ENCODE assay signal across 20 mouse cellular contexts in the genomic region with DNA sequence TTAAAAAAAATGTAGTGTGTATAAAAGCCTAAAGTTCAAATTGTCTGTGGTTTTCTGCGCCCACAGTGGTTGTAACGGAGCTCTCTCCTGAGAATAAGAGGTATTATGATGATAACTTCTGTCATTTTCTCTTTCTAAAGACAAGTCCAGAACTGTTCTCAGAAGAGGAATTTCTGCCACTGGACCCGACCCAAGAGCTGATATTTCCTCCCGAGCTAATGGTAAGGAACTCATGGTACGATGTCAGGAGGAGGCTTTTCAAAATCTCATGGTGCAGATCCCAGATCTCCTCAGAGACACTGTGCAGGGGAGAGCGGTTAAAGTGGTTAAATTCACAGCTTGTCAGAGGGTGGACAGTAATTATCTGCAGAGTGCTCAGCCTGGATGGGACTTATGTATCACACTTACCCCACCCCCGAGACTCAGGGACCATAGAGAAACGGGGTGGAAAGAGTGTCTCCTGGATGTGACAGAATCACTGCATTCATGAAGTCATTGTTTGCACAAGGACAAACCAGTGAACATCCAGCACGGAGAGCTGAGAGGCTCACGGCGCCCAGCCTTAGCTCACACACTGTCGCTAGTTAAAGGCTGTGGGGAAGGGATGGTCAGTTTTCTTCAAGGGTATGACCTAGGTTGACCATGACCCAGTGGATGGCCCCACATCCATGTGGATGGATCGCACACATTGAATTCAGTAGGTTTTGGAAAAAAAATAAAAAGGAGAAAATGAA. TPM values are rescaled to one million over a fixed set of nuclear protein-coding genes. Genes with fewer than 3 reads are reported as not detected.
DNase-seq lines count a peak whose midpoint lies in the region; ATAC-seq lines count a peak whose summit lies in the region.
"Had no signal": no experiment of that assay in that cellular context is flagged by ENCODE, and none has a peak within 500 bp of the region (broad histone marks: within the 10 kb centered on the region; RNA-seq: fewer than 3 reads in every experiment).

No protein-coding gene starts in this region.

- no peaks in the 10 kb centered on the region for H3K4me1 ChIP-seq in heart, embryonic 14.5 days (ENCODE audit: control insufficient read depth in 2 of 2, insufficient read depth in 2 of 2, low read length in 2 of 2)
- H3K4me1 ChIP-seq in kidney, embryonic 14.5 days (ENCODE audit: control insufficient read depth, insufficient read depth, low read length) = 0 out of 2 replicates have a peak, but pooled peaks cover 4% of the 10 kb centered on the region
- H3K4me1 ChIP-seq in midbrain, embryonic 16.5 days (ENCODE audit: control insufficient read depth, insufficient read depth, low read length) = no peaks in the 10 kb centered on the region; the same call in 1 of the 2 replicates
- no peaks in the 10 kb centered on the region for H3K4me1 ChIP-seq in midbrain, embryonic 14.5 days (ENCODE audit: control insufficient read depth, insufficient read depth, low read length)
- H3K4me1 ChIP-seq: limb, embryonic 13.5 days; neural tube, embryonic 12.5 days had no signal

- H3K9ac ChIP-seq in heart, embryonic 14.5 days (ENCODE audit: low read length) = no peak overlapping the region
- no peak overlapping the region for H3K9ac ChIP-seq in kidney, embryonic 14.5 days (ENCODE audit: low read depth, low read length)
- H3K9ac ChIP-seq in midbrain, embryonic 16.5 days (ENCODE audit: low read depth, low read length) = no peak overlapping the region
- H3K9ac ChIP-seq in midbrain, embryonic 14.5 days (replicated peaks; ENCODE audit: low read length) = no peak overlapping the region
- H3K9ac ChIP-seq: limb, embryonic 13.5 days; neural tube, embryonic 12.5 days had no signal

- WGBS in heart, embryonic 14.5 days = 72% methylated on average over 13 of the region's 13 CpGs
- 74% methylated on average over 13 of the region's 13 CpGs for whole genome bisulfite sequencing in kidney, embryonic 14.5 days
- 80% methylated on average over 13 of the region's 13 CpGs for WGBS in midbrain, embryonic 16.5 days
- 77% methylated on average over 13 of the region's 13 CpGs for WGBS in midbrain, embryonic 14.5 days

- 0 out of 4 replicates have a peak overlapping the region, but pooled peaks of 1 of the 2 experiments have one; percentile 51 for H3K27ac ChIP-seq in heart, embryonic 14.5 days (replicated peaks in 1 of 2; ENCODE audit: control insufficient read depth in 1 of 2, insufficient read depth in 1 of 2, low read depth in 2 of 2, low read length in 2 of 2)
- H3K27ac ChIP-seq in kidney, embryonic 14.5 days (ENCODE audit: low read depth, low read length) = no peak overlapping the region
- no peak overlapping the region for H3K27ac ChIP-seq in midbrain, embryonic 16.5 days (ENCODE audit: low read length)
- no peak overlapping the region for H3K27ac ChIP-seq in midbrain, embryonic 14.5 days (replicated peaks; ENCODE audit: low read depth, low read length)
- H3K27ac ChIP-seq: limb, embryonic 13.5 days; neural tube, embryonic 12.5 days had no signal

- no peaks in the 10 kb centered on the region for H3K9me3 ChIP-seq in heart, embryonic 14.5 days (ENCODE audit: control insufficient read depth, low read length)
- H3K9me3 ChIP-seq in kidney, embryonic 14.5 days (ENCODE audit: control insufficient read depth, low read length) = no peaks in the 10 kb centered on the region
- no peaks in the 10 kb centered on the region for H3K9me3 ChIP-seq in midbrain, embryonic 16.5 days (replicated peaks; ENCODE audit: control insufficient read depth, low read length, poor library complexity, severe bottlenecking)
- no peaks in the 10 kb centered on the region for H3K9me3 ChIP-seq in midbrain, embryonic 14.5 days (ENCODE audit: control insufficient read depth, low read length)
- H3K9me3 ChIP-seq: limb, embryonic 13.5 days; neural tube, embryonic 12.5 days had no signal

- no peak for DNase-seq in heart, postnatal 14 days
- no peak for DNase-seq in kidney, postnatal 36 days
- no peak for DNase-seq in midbrain, embryonic 14.5 days
- no peak for DNase-seq in gastrocnemius, adult 8-10 months (ENCODE audit: low spot score in 2 of 2)
- DNase-seq: adrenal gland, postnatal 25 days; cerebellum, adult 9-11 months; embryo, embryonic 11 days; kidney, adult 18-20 months; kidney, postnatal 4 days; lung, adult 2 months; right cerebral cortex, postnatal 14 days; thymus, postnatal 14 days had no signal

- no peaks in the 10 kb centered on the region for H3K27me3 ChIP-seq in heart, embryonic 14.5 days (ENCODE audit: control insufficient read depth, insufficient read depth, low read length)
- H3K27me3 ChIP-seq in kidney, embryonic 14.5 days (ENCODE audit: control insufficient read depth, insufficient read depth, low read length) = no peaks in the 10 kb centered on the region
- no peaks in the 10 kb centered on the region for H3K27me3 ChIP-seq in midbrain, embryonic 16.5 days (ENCODE audit: control insufficient read depth, insufficient read depth, low read depth, low read length)
- no peaks in the 10 kb centered on the region for H3K27me3 ChIP-seq in midbrain, embryonic 14.5 days (ENCODE audit: control insufficient read depth, insufficient read depth, low read length)
- H3K27me3 ChIP-seq: limb, embryonic 13.5 days; neural tube, embryonic 12.5 days; Patski had no signal

- no peak for ATAC-seq in heart, embryonic 14.5 days (ENCODE audit: insufficient number of reproducible peaks, insufficient read depth, low FRiP score, low read depth)
- peak; percentile 24; the same call in 1 of the 2 replicates for ATAC-seq in kidney, embryonic 14.5 days (ENCODE audit: low FRiP score, low TSS enrichment)
- peak; percentile 39; the same call in 1 of the 2 replicates for ATAC-seq in midbrain, embryonic 16.5 days
- no peak for ATAC-seq in midbrain, embryonic 14.5 days (ENCODE audit: low FRiP score, low TSS enrichment)
- ATAC-seq: Patski had no signal

- peak overlapping the region; percentile 11; the same call in 1 of the 2 replicates for H3K4me2 ChIP-seq in heart, embryonic 14.5 days (ENCODE audit: low read length)
- no peak overlapping the region for H3K4me2 ChIP-seq in kidney, embryonic 14.5 days (replicated peaks; ENCODE audit: low read depth, low read length)
- no peak overlapping the region for H3K4me2 ChIP-seq in midbrain, embryonic 16.5 days (ENCODE audit: low read length)
- H3K4me2 ChIP-seq in midbrain, embryonic 14.5 days (ENCODE audit: low read length) = no peak overlapping the region
- H3K4me2 ChIP-seq: limb, embryonic 13.5 days; neural tube, embryonic 12.5 days had no signal

- intact Hi-C loops in heart, postnatal 14 days (cut with DNase I) = no loop called here

- no peak overlapping the region for H3K4me3 ChIP-seq in heart, embryonic 14.5 days (ENCODE audit: control insufficient read depth in 1 of 2, insufficient read depth in 1 of 2, low read depth in 1 of 2, low read length in 2 of 2)
- H3K4me3 ChIP-seq in kidney, embryonic 14.5 days (ENCODE audit: low read length) = no peak overlapping the region
- H3K4me3 ChIP-seq in midbrain, embryonic 16.5 days (ENCODE audit: low read depth, low read length) = no peak overlapping the region
- H3K4me3 ChIP-seq in midbrain, embryonic 14.5 days (replicated peaks; ENCODE audit: low read depth, low read length) = no peak overlapping the region
- H3K4me3 ChIP-seq: limb, embryonic 13.5 days; neural tube, embryonic 12.5 days had no signal

- H3K36me3 ChIP-seq in heart, embryonic 14.5 days (ENCODE audit: control insufficient read depth, insufficient read depth, low read length) = no peaks in the 10 kb centered on the region
- no peaks in the 10 kb centered on the region for H3K36me3 ChIP-seq in kidney, embryonic 14.5 days (ENCODE audit: control insufficient read depth, insufficient read depth, low read length)
- H3K36me3 ChIP-seq in midbrain, embryonic 16.5 days (ENCODE audit: control insufficient read depth, insufficient read depth, low read length) = no peaks in the 10 kb centered on the region
- no peaks in the 10 kb centered on the region for H3K36me3 ChIP-seq in midbrain, embryonic 14.5 days (ENCODE audit: control insufficient read depth, insufficient read depth, low read length)
- H3K36me3 ChIP-seq: limb, embryonic 13.5 days; neural tube, embryonic 12.5 days had no signal

RNA-seq across cellular contexts. Expression of gene Aox1, which starts 26.5 kb away (rescaled TPM):
- polyA plus RNA-seq in heart, embryonic 14.5 days (2014; fragmentation: Nextera tagmentation; extraction: Ambion mirVana) = 0.89 and 0.98 TPM in 2 replicates
- total RNA-seq in heart, postnatal 14 days (2021) = 1 to 10 TPM; 3.9 to 6.5 TPM
- 0.11 and 0.23 TPM in 2 replicates for polyA plus RNA-seq in kidney, embryonic 14.5 days (2014; fragmentation: Nextera tagmentation; extraction: Ambion mirVana)
- polyA plus RNA-seq in midbrain, embryonic 16.5 days (2015; fragmentation: Nextera tagmentation; extraction: Ambion mirVana) = 0.11 and 0.18 TPM in 2 replicates
- polyA plus RNA-seq in midbrain, embryonic 14.5 days (2014; fragmentation: Nextera tagmentation; extraction: Ambion mirVana) = 0.14 TPM in 1 of 2 replicates, not detected in the other
- 1 to 10 TPM; 7.2 to 9.7 (median 7.8) TPM for total RNA-seq in gastrocnemius, adult 8-10 months (2022)
- total RNA-seq: granulocyte monocyte progenitor cell, adult 5-6 weeks; megakaryocyte-erythroid progenitor cell, adult 5-6 weeks had no signal

RNA-seq across cellular contexts. Expression of gene Kctd18, which starts 37.5 kb away (rescaled TPM):
- 11.1 and 11.3 TPM in 2 replicates for polyA plus RNA-seq in heart, embryonic 14.5 days (2014; fragmentation: Nextera tagmentation; extraction: Ambion mirVana)
- total RNA-seq in heart, postnatal 14 days (2021) = 1 to 10 TPM; 6.4 to 7.2 TPM
- polyA plus RNA-seq in kidney, embryonic 14.5 days (2014; fragmentation: Nextera tagmentation; extraction: Ambion mirVana) = 10.3 and 16.1 TPM in 2 replicates
- polyA plus RNA-seq in midbrain, embryonic 16.5 days (2015; fragmentation: Nextera tagmentation; extraction: Ambion mirVana) = 31.3 and 34.5 TPM in 2 replicates
- 26.5 and 29.5 TPM in 2 replicates for polyA plus RNA-seq in midbrain, embryonic 14.5 days (2014; fragmentation: Nextera tagmentation; extraction: Ambion mirVana)
- 1 to 10 TPM; 3.2 to 8.6 (median 6.6) TPM for total RNA-seq in gastrocnemius, adult 8-10 months (2022)

RNA-seq across cellular contexts. Expression of gene Aox3, which starts 56.7 kb away (rescaled TPM):
- polyA plus RNA-seq in heart, embryonic 14.5 days (2014; fragmentation: Nextera tagmentation; extraction: Ambion mirVana) = 0.05 TPM in 1 of 2 replicates, not detected in the other
- 1 to 10 TPM in 1 of 2 experiments, under 1 TPM in 1; 0.29 to 1.5 TPM for total RNA-seq in heart, postnatal 14 days (2021)
- polyA plus RNA-seq in kidney, embryonic 14.5 days (2014; fragmentation: Nextera tagmentation; extraction: Ambion mirVana) = 4.4 and 5.0 TPM in 2 replicates
- 0.23 and 0.53 TPM in 2 replicates for polyA plus RNA-seq in midbrain, embryonic 16.5 days (2015; fragmentation: Nextera tagmentation; extraction: Ambion mirVana)
- 0.12 and 0.38 TPM in 2 replicates for polyA plus RNA-seq in midbrain, embryonic 14.5 days (2014; fragmentation: Nextera tagmentation; extraction: Ambion mirVana)
- 1 to 10 TPM in 2 of 4 experiments, under 1 TPM in 2; 0.73 to 2.0 (median 1.4) TPM for total RNA-seq in gastrocnemius, adult 8-10 months (2022)
- total RNA-seq: megakaryocyte-erythroid progenitor cell, adult 5-6 weeks had no signal

Comparison
In these comparisons a context has a peak if more than half of its experiments do, and no peak if none do; other contexts are left out.
1. ATAC-seq: peak in kidney, embryonic 14.5 days (single experiment) and midbrain, embryonic 16.5 days (single experiment); none in heart, embryonic 14.5 days (single experiment) and midbrain, embryonic 14.5 days (single experiment).